Mouse (Mus musculus): Measurements from ENCODE around the gene Chn1. TPM values are rescaled to one million over a fixed set of nuclear protein-coding genes. Genes with fewer than 3 reads are reported as not detected.

Chn1 gene
- total and polyA plus RNA-seq, 3 experiments, result 5.0 to 14.1 TPM; not detected in 1

- Histone ChIP-seq H3K27me3 (ENCODE audit: control insufficient read depth in 1 of 2, insufficient read depth in 2 of 2, low read length in 2 of 2) (no peaks in the 10 kb centered on the region), H3K9me3 (replicated peaks; ENCODE audit: insufficient read depth, low read length) (no peaks in the 10 kb centered on the region), H3K4me3 (ENCODE audit: control insufficient read depth in 1 of 2, insufficient read depth in 1 of 2, low read depth in 2 of 2, low read length in 2 of 2) (no peak overlapping the region), H3K9ac (ENCODE audit: control insufficient read depth, low read depth, low read length, poor library complexity, severe bottlenecking) (no peak overlapping the region), H3K27ac (ENCODE audit: control insufficient read depth, low read depth, low read length) (no peak overlapping the region), H3K79me2 (ENCODE audit: control insufficient read depth, insufficient read depth, low read length, poor library complexity) (no peaks in the 10 kb centered on the region), H3K36me3 (ENCODE audit: control insufficient read depth in 1 of 2, insufficient read depth in 2 of 2, low read length in 2 of 2) (no peaks in the 10 kb centered on the region), H3K4me1 (ENCODE audit: control insufficient read depth in 1 of 2, insufficient read depth in 2 of 2, low read length in 2 of 2) (no peaks in the 10 kb centered on the region)
- TF ChIP-seq EP300 (IDR thresholded peaks at IDR 0.05; ENCODE audit: low read depth in 1 of 2, low read length in 2 of 2) (no peak), TCF12 (IDR thresholded peaks at IDR 0.05; ENCODE audit: low read depth, low read length) (no peak), CHD1 (IDR thresholded peaks at IDR 0.05; ENCODE audit: low read depth, low read length) (no peak), SMC3 (IDR thresholded peaks at IDR 0.05; ENCODE audit: low read depth, low read length) (no peak), USF2 (IDR thresholded peaks at IDR 0.05; ENCODE audit: borderline replicate concordance in 1 of 2, insufficient read depth in 1 of 2, low read depth in 1 of 2, low read length in 2 of 2) (no peak), RCOR1 (IDR thresholded peaks at IDR 0.05; ENCODE audit: low read depth, low read length) (no peak), CHD2 (IDR thresholded peaks at IDR 0.05; ENCODE audit: low read length) (no peak), MXI1 (IDR thresholded peaks at IDR 0.05; ENCODE audit: low read depth, low read length) (no peak), ELF1 (IDR thresholded peaks at IDR 0.05; ENCODE audit: low read depth, low read length) (no peak), BHLHE40 (IDR thresholded peaks at IDR 0.05; ENCODE audit: borderline replicate concordance, low read depth, low read length) (no peak), MYB (IDR thresholded peaks at IDR 0.05; ENCODE audit: low read depth, low read length) (no peak), JUND (IDR thresholded peaks at IDR 0.05; ENCODE audit: low read depth, low read length) (no peak), RAD21 (IDR thresholded peaks at IDR 0.05; ENCODE audit: low read depth, low read length) (no peak), ZMIZ1 (IDR thresholded peaks at IDR 0.05; ENCODE audit: low read depth, low read length) (no peak), POLR2A (IDR thresholded peaks at IDR 0.05; ENCODE audit: control insufficient read depth in 1 of 2, insufficient read depth in 1 of 2, low read depth in 1 of 2, low read length in 2 of 2, poor library complexity in 1 of 2) (no peak), CTCF (IDR thresholded peaks at IDR 0.05 in 2 of 3, conservative IDR thresholded peaks at IDR 0.05 in 1 of 3; ENCODE audit: control insufficient read depth in 1 of 3, insufficient read depth in 1 of 3, low read depth in 2 of 3, low read length in 3 of 3, poor library complexity in 1 of 3, severe bottlenecking in 1 of 3) (no peak), ZC3H11A (IDR thresholded peaks at IDR 0.05; ENCODE audit: low read depth, low read length) (no peak), UBTF (IDR thresholded peaks at IDR 0.05; ENCODE audit: borderline replicate concordance, insufficient read depth, low read depth, low read length) (no peak)
- DNase-seq (ENCODE audit: low read depth, low spot score), result no peak
Observed at GRCm38 (mm10) chr2:73657151-73657550, 118.0 kb downstream of the Chn1 start.

GRCm38 (mm10) chr2:73655663-73656062 lies 119.5 kb downstream of the Chn1 start:
- no peaks in the 10 kb centered on the region for H3K79me2 ChIP-seq (ENCODE audit: control insufficient read depth, insufficient read depth, low read length, poor library complexity)

More at GRCm38 (mm10) chr2:73655663-73656062, 119.5 kb downstream of the Chn1 start:
- no peaks in the 10 kb centered on the region for H3K27me3 ChIP-seq (ENCODE audit: control insufficient read depth in 1 of 2, insufficient read depth in 2 of 2, low read length in 2 of 2)
- H3K36me3 ChIP-seq (ENCODE audit: control insufficient read depth in 1 of 2, insufficient read depth in 2 of 2, low read length in 2 of 2), result no peaks in the 10 kb centered on the region
- H3K27ac ChIP-seq (ENCODE audit: control insufficient read depth, low read depth, low read length), result no peak overlapping the region
- no peak overlapping the region for H3K4me3 ChIP-seq (ENCODE audit: control insufficient read depth in 1 of 2, insufficient read depth in 1 of 2, low read depth in 2 of 2, low read length in 2 of 2)
- H3K9ac ChIP-seq (ENCODE audit: control insufficient read depth, low read depth, low read length, poor library complexity, severe bottlenecking), result no peak overlapping the region
- DNase-seq (ENCODE audit: low read depth, low spot score), result no peak
- no peaks in the 10 kb centered on the region for H3K4me1 ChIP-seq (ENCODE audit: control insufficient read depth in 1 of 2, insufficient read depth in 2 of 2, low read length in 2 of 2)
- no peaks in the 10 kb centered on the region for H3K9me3 ChIP-seq (replicated peaks; ENCODE audit: insufficient read depth, low read length)
- TF ChIP-seq USF1 (IDR thresholded peaks at IDR 0.05; ENCODE audit: low read depth, low read length) (no peak), CHD2 (IDR thresholded peaks at IDR 0.05; ENCODE audit: low read length) (no peak), TCF12 (IDR thresholded peaks at IDR 0.05; ENCODE audit: low read depth, low read length) (no peak), TBP (IDR thresholded peaks at IDR 0.05; ENCODE audit: low read depth, low read length) (no peak), BHLHE40 (IDR thresholded peaks at IDR 0.05; ENCODE audit: borderline replicate concordance, low read depth, low read length) (no peak), ZC3H11A (IDR thresholded peaks at IDR 0.05; ENCODE audit: low read depth, low read length) (no peak), POLR2AphosphoS2 (IDR thresholded peaks at IDR 0.05; ENCODE audit: low read length) (no peak)

Measured in MEL (cell line).